Mouse (Mus musculus): ENCODE measurements around the gene Rad23b. TPM values are rescaled to one million over a fixed set of nuclear protein-coding genes. Genes with fewer than 3 reads are reported as not detected.
A peak's percentile ranks its signal among the peaks of the same experiment; 100 is the strongest.

The Rad23b gene
- total and polyA plus RNA-seq, 3 experiments = 200 to 270 TPM; not detected in 1

- TF ChIP-seq RAD21 (IDR thresholded peaks at IDR 0.05; ENCODE audit: low read depth, low read length) (no peak), ETS1 (IDR thresholded peaks at IDR 0.05; ENCODE audit: low read depth, low read length) (peak; percentile 25; the same call in 1 of the 2 replicates), SMC3 (IDR thresholded peaks at IDR 0.05; ENCODE audit: low read depth, low read length) (no peak), TAL1 (IDR thresholded peaks at IDR 0.05; ENCODE audit: low read length) (no peak), NELFE (IDR thresholded peaks at IDR 0.05; ENCODE audit: low read depth, low read length) (peak; percentile 76)
Measured at GRCm38 (mm10) chr4:55349452-55350218, at the start of gene Rad23b (continued).

DNA sequence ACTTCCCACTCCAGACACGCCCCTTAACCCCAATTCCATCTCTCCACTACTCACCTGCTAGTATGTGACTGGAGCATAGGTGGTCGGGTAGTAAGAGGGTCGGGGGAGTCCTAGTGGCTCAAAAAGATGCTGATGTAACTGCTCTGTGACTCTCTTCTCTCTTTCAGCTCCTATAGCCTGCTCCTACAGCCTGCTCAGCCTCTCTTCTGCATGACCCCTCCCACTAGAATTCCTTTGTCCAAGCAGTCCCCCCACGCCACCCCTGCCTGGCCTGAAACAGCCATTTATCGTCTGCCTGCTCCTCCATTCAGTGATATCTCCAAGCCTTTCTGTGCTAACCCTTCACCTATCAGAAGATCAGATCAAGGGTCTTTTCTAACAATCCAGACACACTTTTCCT is 45.7 kb upstream of the Rad23b start:
- no peak for TF ChIP-seq MAZ (IDR thresholded peaks at IDR 0.05; ENCODE audit: low read depth, low read length)
- no peak for TF ChIP-seq MYB (IDR thresholded peaks at IDR 0.05; ENCODE audit: low read depth, low read length)
- no peak for TF ChIP-seq CHD1 (IDR thresholded peaks at IDR 0.05; ENCODE audit: low read depth, low read length)
- no peak for TF ChIP-seq MAFK (IDR thresholded peaks at IDR 0.05; ENCODE audit: borderline replicate concordance, low read depth, low read length)
- no peak for TF ChIP-seq ZC3H11A (IDR thresholded peaks at IDR 0.05; ENCODE audit: low read depth, low read length)
- TF ChIP-seq BHLHE40 (IDR thresholded peaks at IDR 0.05; ENCODE audit: borderline replicate concordance, low read depth, low read length) = no peak
- TF ChIP-seq ELF1 (IDR thresholded peaks at IDR 0.05; ENCODE audit: low read depth, low read length) = no peak
- TF ChIP-seq TAL1 (IDR thresholded peaks at IDR 0.05; ENCODE audit: low read length) = no peak
- no peak for TF ChIP-seq MXI1 (IDR thresholded peaks at IDR 0.05; ENCODE audit: low read depth, low read length)
- TF ChIP-seq EP300 (IDR thresholded peaks at IDR 0.05; ENCODE audit: low read depth in 1 of 2, low read length in 2 of 2) = no peak
- TF ChIP-seq CHD2 (IDR thresholded peaks at IDR 0.05; ENCODE audit: low read length) = no peak
- TF ChIP-seq USF1 (IDR thresholded peaks at IDR 0.05; ENCODE audit: low read depth, low read length) = no peak
- no peak for TF ChIP-seq SMC3 (IDR thresholded peaks at IDR 0.05; ENCODE audit: low read depth, low read length)
- TF ChIP-seq MYC (IDR thresholded peaks at IDR 0.05; ENCODE audit: low read depth, low read length) = no peak
- no peaks in the 10 kb centered on the region for H3K9me3 ChIP-seq (replicated peaks; ENCODE audit: insufficient read depth, low read length)

GRCm38 (mm10) chr4:55306636-55307035 is 43.2 kb upstream of the Rad23b start:
- no peaks in the 10 kb centered on the region for H3K4me1 ChIP-seq (ENCODE audit: control insufficient read depth in 1 of 2, insufficient read depth in 2 of 2, low read length in 2 of 2)
- no peaks in the 10 kb centered on the region for H3K36me3 ChIP-seq (ENCODE audit: control insufficient read depth in 1 of 2, insufficient read depth in 2 of 2, low read length in 2 of 2)
- no peak overlapping the region for H3K4me3 ChIP-seq (ENCODE audit: control insufficient read depth in 1 of 2, insufficient read depth in 1 of 2, low read depth in 2 of 2, low read length in 2 of 2)
- no peaks in the 10 kb centered on the region for H3K9me3 ChIP-seq (replicated peaks; ENCODE audit: insufficient read depth, low read length)
- no peaks in the 10 kb centered on the region for H3K79me2 ChIP-seq (ENCODE audit: control insufficient read depth, insufficient read depth, low read length, poor library complexity)
- H3K27me3 ChIP-seq (ENCODE audit: control insufficient read depth in 1 of 2, insufficient read depth in 2 of 2, low read length in 2 of 2) = no peaks in the 10 kb centered on the region
- no peak for DNase-seq (ENCODE audit: low read depth, low spot score)
- H3K9ac ChIP-seq (ENCODE audit: control insufficient read depth, low read depth, low read length, poor library complexity, severe bottlenecking) = no peak overlapping the region
- H3K27ac ChIP-seq (ENCODE audit: control insufficient read depth, low read depth, low read length) = no peak overlapping the region
- no peak for TF ChIP-seq ETS1 (IDR thresholded peaks at IDR 0.05; ENCODE audit: low read depth, low read length)
- no peak for TF ChIP-seq SMC3 (IDR thresholded peaks at IDR 0.05; ENCODE audit: low read depth, low read length)
- no peak for TF ChIP-seq BHLHE40 (IDR thresholded peaks at IDR 0.05; ENCODE audit: borderline replicate concordance, low read depth, low read length)

More for the DNA sequence above, 45.7 kb upstream of the Rad23b start:
- Histone ChIP-seq H3K4me3 (ENCODE audit: control insufficient read depth in 1 of 2, insufficient read depth in 1 of 2, low read depth in 2 of 2, low read length in 2 of 2) (no peak overlapping the region), H3K79me2 (ENCODE audit: control insufficient read depth, insufficient read depth, low read length, poor library complexity) (no peaks in the 10 kb centered on the region), H3K27ac (ENCODE audit: control insufficient read depth, low read depth, low read length) (no peak overlapping the region), H3K4me1 (ENCODE audit: control insufficient read depth in 1 of 2, insufficient read depth in 2 of 2, low read length in 2 of 2) (no peaks in the 10 kb centered on the region), H3K36me3 (ENCODE audit: control insufficient read depth in 1 of 2, insufficient read depth in 2 of 2, low read length in 2 of 2) (no peaks in the 10 kb centered on the region), H3K27me3 (ENCODE audit: control insufficient read depth in 1 of 2, insufficient read depth in 2 of 2, low read length in 2 of 2) (no peaks in the 10 kb centered on the region; a peak in 1 of 4 replicates), H3K9ac (ENCODE audit: control insufficient read depth, low read depth, low read length, poor library complexity, severe bottlenecking) (no peak overlapping the region)
- no peak for DNase-seq (ENCODE audit: low read depth, low spot score)

Measured in MEL (cell line).